Mouse (Mus musculus) intestine, embryonic 14.5 days (tissue): ENCODE measurements at regions not wholly inside any gene's neighbourhood (a gene's known extent, or its start where the extent isn't known, plus 50 kb on each side); places are given as distances from the start of the nearest gene placed in this dataset.

Experiments
- ATAC-seq: fragments of 200-750 bp; cut with Nextera tagmentation; replicated peaks from 2 replicates; pipeline ENCODE4 v1.8.0; 2017; ENCODE audit warnings: low read depth, moderate number of reproducible peaks, moderate TSS enrichment, moderate library complexity; ENCODE audit not compliant: low FRiP score, low TSS enrichment
- DNase-seq: peaks from one replicate; pipeline ENCODE4 v3.0.0-alpha.2; 2018; ENCODE audit warnings: low spot score
- H3K27ac ChIP-seq: fragments of 300-500 bp; sonication (generic); 2 replicates; pipeline ENCODE4 v1.5.1; 2014; ENCODE audit warnings: low read depth, mild to moderate bottlenecking, control low read depth
- H3K27me3 ChIP-seq: fragments of 300-500 bp; sonication (generic); replicated peaks from 2 replicates; pipeline ENCODE4 v1.6.1; 2014; ENCODE audit warnings: low read length, control low read depth; ENCODE audit not compliant: control insufficient read depth, insufficient read depth
- H3K36me3 ChIP-seq: fragments of 300-500 bp; sonication (generic); 2 replicates; pipeline ENCODE4 v1.6.1; 2014; ENCODE audit warnings: low read length, control low read depth; ENCODE audit not compliant: control insufficient read depth, insufficient read depth
- H3K4me1 ChIP-seq: fragments of 300-500 bp; sonication (generic); replicated peaks from 2 replicates; pipeline ENCODE4 v1.6.1; 2014; ENCODE audit warnings: low read length, control low read depth, mixed read lengths; ENCODE audit not compliant: control insufficient read depth, insufficient read depth
- H3K4me2 ChIP-seq: fragments of 300-500 bp; sonication (generic); 2 replicates; pipeline ENCODE4 v1.6.1; 2014; ENCODE audit warnings: low read length
- H3K4me3 ChIP-seq: fragments of 300-500 bp; sonication (generic); 2 replicates; pipeline ENCODE4 v1.5.1; 2014; ENCODE audit warnings: low read depth, low read length, control low read depth, mixed read lengths
- H3K9ac ChIP-seq: fragments of 300-500 bp; sonication (generic); 2 replicates; pipeline ENCODE4 v1.6.1; 2014; ENCODE audit warnings: mild to moderate bottlenecking, low read length
- H3K9me3 ChIP-seq: fragments of 300-500 bp; sonication (generic); 2 replicates; pipeline ENCODE4 v1.6.1; 2016; ENCODE audit warnings: low read length, control low read depth; ENCODE audit not compliant: control insufficient read depth
- WGBS: fragments of 180-500 bp; shearing (Covaris S2); extraction: QIAGEN DNeasy Blood & Tissue Kit; methylation state at CpG from one replicate; pipeline ENCODE4 v1.1.7; 2014; 5-methylcytosine and 5-hydroxymethylcytosine counted together

- 14% methylated on average over 13 of the region's 13 CpGs for WGBS
- no peaks in the 10 kb centered on the region for H3K27me3 ChIP-seq
- H3K4me1 ChIP-seq = peaks cover 9% of the 10 kb centered on the region; the same call in 1 of the 2 replicates
- H3K9me3 ChIP-seq = no peaks in the 10 kb centered on the region
- DNase-seq = no peak
- H3K9ac ChIP-seq = no peak overlapping the region
- no peaks in the 10 kb centered on the region for H3K36me3 ChIP-seq
- no peak for ATAC-seq
- H3K27ac ChIP-seq = no peak overlapping the region
- H3K4me3 ChIP-seq = no peak overlapping the region
- peak overlapping the region; percentile 30 for H3K4me2 ChIP-seq
Measured at GRCm38 (mm10) chr19:15790620-15791263, 156.4 kb downstream of the Psat1 start.

GRCm38 (mm10) chr19:15789741-15790140, 157.4 kb downstream of the Psat1 start:
- peaks cover 9% of the 10 kb centered on the region; the same call in 1 of the 2 replicates for H3K4me1 ChIP-seq
- no peaks in the 10 kb centered on the region for H3K36me3 ChIP-seq
- no peaks in the 10 kb centered on the region for H3K9me3 ChIP-seq
- H3K4me3 ChIP-seq = no peak overlapping the region
- H3K27me3 ChIP-seq = no peaks in the 10 kb centered on the region
- no peak overlapping the region for H3K9ac ChIP-seq
- ATAC-seq (no peak), DNase-seq (no peak)
- no peak overlapping the region for H3K27ac ChIP-seq
- H3K4me2 ChIP-seq = no peak overlapping the region
- 48% methylated on average over 5 of the region's 5 CpGs for WGBS

GRCm38 (mm10) chr19:15784644-15785043, 162.5 kb downstream of the Psat1 start:
- Histone ChIP-seq H3K4me3 (no peak overlapping the region), H3K27me3 (no peaks in the 10 kb centered on the region), H3K4me2 (no peak overlapping the region), H3K4me1 (no peaks in the 10 kb centered on the region), H3K9me3 (no peaks in the 10 kb centered on the region), H3K36me3 (no peaks in the 10 kb centered on the region), H3K9ac (no peak overlapping the region), H3K27ac (no peak overlapping the region)
- 63% methylated on average over 4 of the region's 4 CpGs for WGBS
- DNase-seq = no peak
- no peak for ATAC-seq

- Histone ChIP-seq H3K9ac (no peak overlapping the region), H3K27ac (no peak overlapping the region), H3K27me3 (no peaks in the 10 kb centered on the region), H3K4me3 (no peak overlapping the region), H3K4me2 (no peak overlapping the region), H3K4me1 (no peaks in the 10 kb centered on the region), H3K36me3 (no peaks in the 10 kb centered on the region), H3K9me3 (no peaks in the 10 kb centered on the region)
- ATAC-seq (no peak), DNase-seq (no peak)
- 47% methylated on average over 4 of the region's 4 CpGs for WGBS
Measured at GRCm38 (mm10) chr19:15769651-15770050, 177.5 kb downstream of the Psat1 start.

- no peak overlapping the region for H3K27ac ChIP-seq
- no peak for DNase-seq
- no peaks in the 10 kb centered on the region for H3K9me3 ChIP-seq
- H3K4me1 ChIP-seq = no peaks in the 10 kb centered on the region
- no peak for ATAC-seq
- H3K36me3 ChIP-seq = no peaks in the 10 kb centered on the region
- H3K9ac ChIP-seq = no peak overlapping the region
- H3K27me3 ChIP-seq = no peaks in the 10 kb centered on the region
- 87% methylated on average over 4 of the region's 4 CpGs for WGBS
- no peak overlapping the region for H3K4me3 ChIP-seq
- no peak overlapping the region for H3K4me2 ChIP-seq
Measured at GRCm38 (mm10) chr19:15761086-15761485, 186.1 kb downstream of the Psat1 start.

- H3K4me1 ChIP-seq = no peaks in the 10 kb centered on the region
- no peaks in the 10 kb centered on the region for H3K27me3 ChIP-seq
- H3K9ac ChIP-seq = no peak overlapping the region
- DNase-seq (no peak), ATAC-seq (no peak)
- H3K9me3 ChIP-seq = no peaks in the 10 kb centered on the region
- H3K4me2 ChIP-seq = no peak overlapping the region
- H3K36me3 ChIP-seq = no peaks in the 10 kb centered on the region
- no peak overlapping the region for H3K27ac ChIP-seq
- WGBS = 75% methylated on average over 8 of the region's 8 CpGs
- H3K4me3 ChIP-seq = no peak overlapping the region
Measured at GRCm38 (mm10) chr19:15745026-15745777, 201.9 kb downstream of the Psat1 start.

GRCm38 (mm10) chr19:15736200-15736599, 210.9 kb downstream of the Psat1 start:
- 83% methylated on average over 2 of the region's 2 CpGs for WGBS
- Histone ChIP-seq H3K36me3 (no peaks in the 10 kb centered on the region), H3K4me2 (no peak overlapping the region), H3K27ac (no peak overlapping the region), H3K9ac (no peak overlapping the region), H3K4me1 (no peaks in the 10 kb centered on the region), H3K4me3 (no peak overlapping the region), H3K9me3 (no peaks in the 10 kb centered on the region), H3K27me3 (no peaks in the 10 kb centered on the region)
- DNase-seq (no peak), ATAC-seq (no peak)

- WGBS = 75% methylated on average over 13 of the region's 13 CpGs
- Histone ChIP-seq H3K27me3 (no peaks in the 10 kb centered on the region), H3K27ac (no peak overlapping the region), H3K36me3 (no peaks in the 10 kb centered on the region), H3K9ac (no peak overlapping the region), H3K9me3 (no peaks in the 10 kb centered on the region), H3K4me2 (no peak overlapping the region), H3K4me3 (no peak overlapping the region), H3K4me1 (no peaks in the 10 kb centered on the region)
- no peak for ATAC-seq
- no peak for DNase-seq
Measured at GRCm38 (mm10) chr19:15726785-15727406, 220.2 kb downstream of the Psat1 start.
